In the genomic region with DNA sequence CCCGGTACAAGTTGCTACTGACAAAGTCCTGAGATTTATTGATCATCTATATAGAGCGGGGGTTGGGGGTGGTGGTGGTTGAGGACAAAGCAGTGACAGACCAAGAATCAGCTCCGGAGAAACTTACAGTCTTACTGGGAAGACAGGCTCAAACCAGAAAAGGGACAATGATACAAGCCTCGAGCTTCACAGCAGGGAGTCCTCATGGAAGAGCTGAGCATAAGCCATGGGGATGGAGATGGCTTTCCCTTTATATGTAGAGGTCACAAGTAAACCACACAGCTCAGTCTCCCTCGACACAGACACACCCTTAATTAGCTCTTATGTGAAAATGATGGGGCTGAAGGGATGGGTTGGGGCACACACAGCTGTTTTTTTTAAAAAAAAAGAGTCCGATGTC, we compare ENCODE assay signal across 8 mouse cellular contexts. TPM values are rescaled to one million over a fixed set of nuclear protein-coding genes. Genes with fewer than 3 reads are reported as not detected.
DNase-seq lines count a peak whose midpoint lies in the region; ATAC-seq lines count a peak whose summit lies in the region.

No protein-coding gene starts in this region.

- H3K27ac ChIP-seq in kidney, embryonic 16.5 days (ENCODE audit: low read length) = no peak overlapping the region
- no peak overlapping the region for H3K27ac ChIP-seq in embryonic facial prominence, embryonic 12.5 days
- H3K27ac ChIP-seq in intestine, embryonic 15.5 days = no peak overlapping the region
- peak overlapping the region; percentile 85 for H3K27ac ChIP-seq in neural tube, embryonic 14.5 days (ENCODE audit: low read depth, low read length)

- 11% methylated on average over 6 of the region's 6 CpGs for WGBS in kidney, embryonic 16.5 days
- 20% methylated on average over 6 of the region's 6 CpGs for WGBS in embryonic facial prominence, embryonic 12.5 days
- WGBS in intestine, embryonic 15.5 days = 14% methylated on average over 6 of the region's 6 CpGs
- WGBS in neural tube, embryonic 14.5 days = 10% methylated on average over 6 of the region's 6 CpGs

- peak overlapping the region; percentile 87 for H3K4me2 ChIP-seq in kidney, embryonic 16.5 days (replicated peaks; ENCODE audit: low read depth, low read length)
- H3K4me2 ChIP-seq in embryonic facial prominence, embryonic 12.5 days (replicated peaks) = peak overlapping the region; percentile 94
- H3K4me2 ChIP-seq in intestine, embryonic 15.5 days (replicated peaks) = peak overlapping the region; percentile 85
- peak overlapping the region; percentile 84 for H3K4me2 ChIP-seq in neural tube, embryonic 14.5 days (ENCODE audit: low read depth, low read length)

- no peaks in the 10 kb centered on the region for H3K36me3 ChIP-seq in kidney, embryonic 16.5 days (ENCODE audit: insufficient read depth, low read length)
- no peaks in the 10 kb centered on the region for H3K36me3 ChIP-seq in embryonic facial prominence, embryonic 12.5 days
- H3K36me3 ChIP-seq in intestine, embryonic 15.5 days = no peaks in the 10 kb centered on the region
- no peaks in the 10 kb centered on the region for H3K36me3 ChIP-seq in neural tube, embryonic 14.5 days (ENCODE audit: control insufficient read depth, insufficient read depth, low read length)

- H3K4me1 ChIP-seq in kidney, embryonic 16.5 days (ENCODE audit: insufficient read depth, low read length) = peaks cover 11% of the 10 kb centered on the region; the same call in 1 of the 2 replicates
- peaks cover 9% of the 10 kb centered on the region for H3K4me1 ChIP-seq in embryonic facial prominence, embryonic 12.5 days
- peaks cover 5% of the 10 kb centered on the region for H3K4me1 ChIP-seq in intestine, embryonic 15.5 days (replicated peaks)
- peaks cover 9% of the 10 kb centered on the region; the same call in 1 of the 2 replicates for H3K4me1 ChIP-seq in neural tube, embryonic 14.5 days (ENCODE audit: control insufficient read depth, insufficient read depth, low read length)

- H3K9me3 ChIP-seq in kidney, embryonic 16.5 days (ENCODE audit: low read length) = no peaks in the 10 kb centered on the region
- H3K9me3 ChIP-seq in embryonic facial prominence, embryonic 12.5 days = no peaks in the 10 kb centered on the region
- H3K9me3 ChIP-seq in intestine, embryonic 15.5 days = no peaks in the 10 kb centered on the region
- H3K9me3 ChIP-seq in neural tube, embryonic 14.5 days (ENCODE audit: control insufficient read depth, low read length) = no peaks in the 10 kb centered on the region

- DNase-seq in kidney, adult 11 months = no peak
- no peak for DNase-seq in adrenal gland, postnatal 36 days
- no peak for DNase-seq in ovary, postnatal 36 days (ENCODE audit: low spot score)
- no peak for DNase-seq in lung, adult 18-20 months

- peak overlapping the region; percentile 61 for H3K4me3 ChIP-seq in kidney, embryonic 16.5 days (ENCODE audit: low read length)
- H3K4me3 ChIP-seq in embryonic facial prominence, embryonic 12.5 days = peak overlapping the region; percentile 57
- peak overlapping the region; percentile 45 for H3K4me3 ChIP-seq in intestine, embryonic 15.5 days (replicated peaks)
- peak overlapping the region; percentile 56 for H3K4me3 ChIP-seq in neural tube, embryonic 14.5 days (ENCODE audit: low read depth, low read length)

- peak overlapping the region; percentile 51 for H3K9ac ChIP-seq in kidney, embryonic 16.5 days (replicated peaks; ENCODE audit: low read length)
- H3K9ac ChIP-seq in embryonic facial prominence, embryonic 12.5 days = peak overlapping the region; percentile 67
- 0 out of 2 replicates have a peak overlapping the region, but pooled peaks have one; percentile 28 for H3K9ac ChIP-seq in intestine, embryonic 15.5 days
- H3K9ac ChIP-seq in neural tube, embryonic 14.5 days (replicated peaks; ENCODE audit: low read depth, low read length) = peak overlapping the region; percentile 72

- peaks cover 21% of the 10 kb centered on the region for H3K27me3 ChIP-seq in kidney, embryonic 16.5 days (ENCODE audit: insufficient read depth, low read length)
- peaks cover 4% of the 10 kb centered on the region for H3K27me3 ChIP-seq in embryonic facial prominence, embryonic 12.5 days
- peaks cover 15% of the 10 kb centered on the region for H3K27me3 ChIP-seq in intestine, embryonic 15.5 days (replicated peaks)
- no peaks in the 10 kb centered on the region for H3K27me3 ChIP-seq in neural tube, embryonic 14.5 days (ENCODE audit: control insufficient read depth, insufficient read depth, low read length)

- peak; percentile 58 for ATAC-seq in kidney, embryonic 16.5 days (ENCODE audit: low FRiP score, low TSS enrichment)
- ATAC-seq in embryonic facial prominence, embryonic 12.5 days (ENCODE audit: insufficient number of reproducible peaks, insufficient read depth, low FRiP score, low TSS enrichment) = no peak; the same call in 1 of the 2 replicates
- ATAC-seq in intestine, embryonic 15.5 days = peak; percentile 49; the same call in 1 of the 2 replicates
- peak; percentile 42; the same call in 1 of the 2 replicates for ATAC-seq in neural tube, embryonic 14.5 days (ENCODE audit: low read depth)

RNA-seq across cellular contexts. Expression of a gene that starts 0.4 kb away (rescaled TPM):
- 1.6 and 1.7 TPM in 2 replicates for polyA plus RNA-seq in kidney, embryonic 16.5 days (2015; fragmentation: Nextera tagmentation; extraction: Ambion mirVana)
- 8.9 and 10.4 TPM in 2 replicates for polyA plus RNA-seq in embryonic facial prominence, embryonic 12.5 days (2016; fragmentation: Nextera tagmentation; extraction: Ambion mirVana)
- polyA plus RNA-seq in intestine, embryonic 15.5 days (2015; fragmentation: Nextera tagmentation; extraction: Ambion mirVana) = 2.6 and 2.8 TPM in 2 replicates
- polyA plus RNA-seq in neural tube, embryonic 14.5 days (2014; fragmentation: Nextera tagmentation; extraction: Ambion mirVana) = 73.7 and 74.4 TPM in 2 replicates
- under 1 TPM; 0.36 to 0.96 TPM for total RNA-seq in adrenal gland, postnatal 36 days (2021)
